Mouse (Mus musculus) kidney, adult 2 months (tissue): ENCODE data around the gene Spn. TPM values are rescaled to one million over a fixed set of nuclear protein-coding genes. Genes with fewer than 3 reads are reported as not detected.

Experiments
- DNase-seq: peaks from one replicate; pipeline ENCODE4 v3.0.0; 2021
- H3K27ac ChIP-seq: fragments of 200-500 bp; 2 replicates; pipeline ENCODE4 v1.5.1; 2012; ENCODE audit warnings: low read depth, low read length, control low read depth, inconsistent platforms; ENCODE audit not compliant: insufficient read depth
- H3K27me3 ChIP-seq: fragments of 200-500 bp; replicated peaks from 2 replicates; pipeline ENCODE4 v1.6.1; 2012; ENCODE audit warnings: mild to moderate bottlenecking, moderate library complexity, low read length, inconsistent platforms; ENCODE audit not compliant: control insufficient read depth, insufficient read depth
- H3K36me3 ChIP-seq: fragments of 200-500 bp; 2 replicates; pipeline ENCODE4 v1.6.1; 2012; ENCODE audit warnings: mild to moderate bottlenecking, moderate library complexity, low read length, inconsistent platforms; ENCODE audit not compliant: control insufficient read depth, insufficient read depth
- H3K4me1 ChIP-seq: fragments of 200-500 bp; 2 replicates; pipeline ENCODE4 v1.6.1; 2011; ENCODE audit warnings: low read length; ENCODE audit not compliant: control insufficient read depth, insufficient read depth
- H3K4me3 ChIP-seq: fragments of 200-500 bp; 2 replicates; pipeline ENCODE4 v1.5.1; 2011; ENCODE audit warnings: mild to moderate bottlenecking, low read depth, low read length, control low read depth; ENCODE audit not compliant: insufficient read depth
- CTCF ChIP-seq: fragments of 200-500 bp; conservative IDR thresholded peaks from 2 replicates; pipeline ENCODE4 v1.5.1; 2011; ENCODE audit warnings: low read depth, mild to moderate bottlenecking, control low read depth, low read length, moderate library complexity, mixed read lengths; ENCODE audit not compliant: insufficient read depth, insufficient read length
- POLR2A ChIP-seq: fragments of 200-500 bp; IDR thresholded peaks from one replicate; pipeline ENCODE4 v1.6.1; 2011; ENCODE audit warnings: low read depth, low read length, control low read depth
- WGBS: fragments of 180-500 bp; shearing (Covaris S2); methylation state at CpG from one replicate; pipeline ENCODE4 v1.1.7; 2018; 5-methylcytosine and 5-hydroxymethylcytosine counted together
- polyA plus RNA-seq: library from polyadenylated mRNA; depleted of rRNA; stranded (reverse); fragments of >200 nt; gene quantifications from 2 replicates; pipeline ENCODE4 v1.2.3, GENCODE M21; 2012; rRNA removed

Spn gene
- polyA plus RNA-seq, 1 experiment = 5.2 TPM

DNA sequence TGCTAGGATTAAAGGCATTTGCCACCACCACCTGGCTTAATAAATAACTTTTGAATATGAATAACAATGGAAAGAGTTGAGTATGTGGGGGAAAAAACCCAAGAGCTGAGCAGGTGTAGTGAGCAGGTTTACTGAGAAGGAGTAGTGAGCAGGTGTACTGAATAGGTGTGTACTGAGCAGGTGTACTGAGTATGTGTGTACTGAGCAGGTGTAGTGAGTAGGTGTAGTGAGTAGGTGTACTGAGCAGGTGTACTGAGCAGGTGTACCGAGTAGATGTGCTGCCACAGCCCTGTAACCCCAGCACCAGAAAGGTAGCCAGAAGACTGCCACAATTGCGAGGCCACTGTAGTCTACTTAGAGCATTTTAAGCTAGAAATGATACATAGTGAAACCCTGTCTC is 52.8 kb downstream of the Spn start:
- no peak for DNase-seq
- Histone ChIP-seq H3K27ac (no peak overlapping the region), H3K27me3 (no peaks in the 10 kb centered on the region), H3K4me3 (no peak overlapping the region), H3K36me3 (no peaks in the 10 kb centered on the region), H3K4me1 (peaks cover 4% of the 10 kb centered on the region; the same call in 1 of the 2 replicates)
- 89% methylated on average over 2 of the region's 2 CpGs for WGBS
- TF ChIP-seq CTCF (no peak), POLR2A (no peak)

DNA sequence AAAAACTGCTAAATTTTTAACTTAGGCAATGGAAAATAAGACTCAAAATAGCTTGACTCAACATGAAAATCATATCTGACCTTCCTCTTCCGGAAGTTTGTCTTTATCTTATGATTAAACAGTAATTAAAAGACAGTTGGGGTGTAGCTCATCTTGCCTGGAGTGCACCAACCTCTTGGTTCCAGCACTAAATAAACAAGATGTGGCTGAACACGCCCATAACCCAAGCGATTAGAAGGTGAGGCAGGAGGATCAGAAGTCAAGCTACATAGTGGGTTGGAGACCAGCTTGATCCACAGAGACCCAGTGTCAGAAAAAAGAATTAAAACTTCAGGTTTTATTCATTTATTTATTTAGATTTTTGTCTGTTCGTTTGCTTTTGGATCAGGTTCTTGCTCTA is 53.9 kb downstream of the Spn start:
- Histone ChIP-seq H3K4me3 (no peak overlapping the region), H3K4me1 (peaks cover 4% of the 10 kb centered on the region; the same call in 1 of the 2 replicates), H3K27me3 (no peaks in the 10 kb centered on the region), H3K27ac (no peak overlapping the region), H3K36me3 (no peaks in the 10 kb centered on the region)
- TF ChIP-seq CTCF (no peak), POLR2A (no peak)
- 72% methylated on average over 4 of the region's 4 CpGs for WGBS
- no peak for DNase-seq

DNA sequence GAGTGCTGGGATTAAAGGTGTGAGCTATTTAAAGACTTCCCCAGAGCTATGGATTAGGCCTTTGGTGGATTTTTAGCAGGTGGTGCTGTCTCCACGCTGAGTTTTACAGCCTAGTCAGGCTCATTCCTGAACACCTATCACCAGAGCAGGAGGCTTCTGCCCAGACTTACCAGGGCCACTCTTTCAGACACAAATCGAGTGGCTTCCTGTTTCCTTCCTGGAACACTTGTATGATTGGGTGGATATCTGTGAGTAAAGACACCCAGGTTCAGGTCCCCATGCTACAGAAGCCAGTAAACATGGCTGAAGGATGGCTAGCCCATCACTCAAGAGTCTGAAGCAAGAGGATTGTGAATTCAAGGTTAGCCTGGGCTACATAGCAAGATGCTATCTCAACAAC is 54.6 kb downstream of the Spn start:
- no peak overlapping the region for H3K4me3 ChIP-seq
- no peak for TF ChIP-seq POLR2A
- no peak for TF ChIP-seq CTCF
- WGBS = 58% methylated on average over 2 of the region's 2 CpGs
- no peak overlapping the region for H3K27ac ChIP-seq
- H3K4me1 ChIP-seq = peaks cover 4% of the 10 kb centered on the region; the same call in 1 of the 2 replicates
- DNase-seq = no peak
- H3K36me3 ChIP-seq = no peaks in the 10 kb centered on the region
- no peaks in the 10 kb centered on the region for H3K27me3 ChIP-seq

DNA sequence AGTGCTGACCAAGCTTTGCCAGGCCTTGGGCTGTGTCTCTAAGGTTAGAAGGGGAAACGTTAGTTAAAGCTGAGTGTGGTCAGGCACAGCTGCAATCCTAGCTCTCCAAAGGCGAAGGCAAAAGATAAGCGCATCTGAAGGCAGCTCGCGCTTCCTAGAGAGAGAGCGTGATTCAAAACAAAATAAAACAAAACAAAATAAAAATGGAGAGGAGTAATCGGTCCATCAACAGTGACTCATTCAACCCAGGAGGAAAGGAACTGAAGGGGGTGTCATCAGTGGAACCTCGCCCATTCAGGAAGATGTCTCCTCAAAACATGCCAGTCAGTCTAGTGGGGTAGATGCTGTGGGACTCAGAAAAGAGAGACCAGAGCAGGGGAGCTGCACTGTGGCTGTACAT is 55.4 kb downstream of the Spn start:
- 84% methylated on average over 8 of the region's 8 CpGs for WGBS
- Histone ChIP-seq H3K27me3 (no peaks in the 10 kb centered on the region), H3K4me1 (peaks cover 4% of the 10 kb centered on the region; the same call in 1 of the 2 replicates), H3K4me3 (no peak overlapping the region), H3K27ac (no peak overlapping the region), H3K36me3 (no peaks in the 10 kb centered on the region)
- TF ChIP-seq POLR2A = no peak
- no peak for DNase-seq

Other genes starting within 250 kb of the Spn start
- gene Tmem219, start 214.9 kb downstream of the Spn start, polyA plus RNA-seq = 90.8 and 113 TPM in 2 replicates
- 21.4 and 21.9 TPM in 2 replicates for gene Kctd13, start 208.9 kb downstream of the Spn start, polyA plus RNA-seq
- 0.19 TPM in 1 of 2 replicates, not detected in the other for gene Asphd1, start 188.2 kb downstream of the Spn start, polyA plus RNA-seq
- 1.2 and 1.4 TPM in 2 replicates for gene Sez6l2, start 187.3 kb downstream of the Spn start, polyA plus RNA-seq
- gene Cdipt, start 161.9 kb downstream of the Spn start, polyA plus RNA-seq = 237 and 284 TPM in 2 replicates
- gene Cdiptos, start 161.7 kb downstream of the Spn start, polyA plus RNA-seq = 0.74 and 1.1 TPM in 2 replicates
- 56.9 and 66.9 TPM in 2 replicates for gene Mvp, start 123.2 kb downstream of the Spn start, polyA plus RNA-seq
- gene Pagr1b, start 121.3 kb downstream of the Spn start, polyA plus RNA-seq = 0.91 and 1.3 TPM in 2 replicates
- gene Pagr1a, start 120.5 kb downstream of the Spn start, polyA plus RNA-seq = 2.8 and 17.6 TPM in 2 replicates
- gene Gm42742, start 116.7 kb downstream of the Spn start, polyA plus RNA-seq = 21.2 and 28.9 TPM in 2 replicates
- gene Prrt2, start 116.6 kb downstream of the Spn start, polyA plus RNA-seq = 3.6 and 4.6 TPM in 2 replicates
- gene Maz, start 110.8 kb downstream of the Spn start, polyA plus RNA-seq = 97.9 and 115 TPM in 2 replicates
- gene Kif22, start 95.4 kb downstream of the Spn start, polyA plus RNA-seq = 0.67 and 0.73 TPM in 2 replicates
- not detected in 2 replicates for gene Zg16, start 50.5 kb downstream of the Spn start, polyA plus RNA-seq
- 4.2 and 7.7 TPM in 2 replicates for gene AI467606, start 46.5 kb downstream of the Spn start, polyA plus RNA-seq
- 127 and 137 TPM in 2 replicates for gene Qprt, start 15.6 kb downstream of the Spn start, polyA plus RNA-seq
- gene Cd2bp2, start 58.2 kb upstream of the Spn start, polyA plus RNA-seq = 26.9 and 33.6 TPM in 2 replicates
- 26.8 and 28.5 TPM in 2 replicates for gene Tbc1d10b, start 70.6 kb upstream of the Spn start, polyA plus RNA-seq
- 0.33 and 90.1 TPM in 2 replicates for gene Mylpf, start 71.1 kb upstream of the Spn start, polyA plus RNA-seq
- 7.9 and 9.6 TPM in 2 replicates for gene Zfp553, start 95.2 kb upstream of the Spn start, polyA plus RNA-seq
- 24.1 and 38.4 TPM in 2 replicates for gene Sept1, start 95.3 kb upstream of the Spn start, polyA plus RNA-seq
- gene Zfp771, start 106.5 kb upstream of the Spn start, polyA plus RNA-seq = 48.4 and 85.5 TPM in 2 replicates
- 68.9 and 70.5 TPM in 2 replicates for gene Dctpp1, start 122.9 kb upstream of the Spn start, polyA plus RNA-seq
- 153 and 156 TPM in 2 replicates for gene Sephs2, start 136.2 kb upstream of the Spn start, polyA plus RNA-seq
- 2.9 and 7.2 TPM in 2 replicates for gene Itgal, start 158.4 kb upstream of the Spn start, polyA plus RNA-seq
- 36.7 and 52.0 TPM in 2 replicates for gene Zfp768, start 207.8 kb upstream of the Spn start, polyA plus RNA-seq
- gene Zfp747, start 238.2 kb upstream of the Spn start, polyA plus RNA-seq = 6.5 and 7.2 TPM in 2 replicates
- 3.3 and 3.4 TPM in 2 replicates for gene 9130019O22Rik, start 249.3 kb upstream of the Spn start, polyA plus RNA-seq